Mouse (Mus musculus) liver, postnatal 0 days (tissue): ENCODE results near the gene Gm5475. TPM values are rescaled to one million over a fixed set of nuclear protein-coding genes. Genes with fewer than 3 reads are reported as not detected.

Source experiments
- ATAC-seq: fragments of 200-750 bp; cut with Nextera tagmentation; 2 replicates; pipeline ENCODE4 v1.8.0; 2017; ENCODE audit warnings: mild to moderate bottlenecking, moderate library complexity
- DNase-seq: peaks from one replicate; pipeline ENCODE4 v3.0.0-alpha.2; 2016
- H3K27ac ChIP-seq: fragments of 300-500 bp; sonication (generic); 2 replicates; pipeline ENCODE4 v1.5.1; 2014; ENCODE audit warnings: antibody characterized with exemption, moderate library complexity, mild to moderate bottlenecking, low read depth
- H3K27me3 ChIP-seq: fragments of 300-500 bp; sonication (generic); 2 replicates; pipeline ENCODE4 v1.6.1; 2014; ENCODE audit warnings: low read length, control low read depth, mixed read lengths; ENCODE audit not compliant: insufficient read depth
- H3K36me3 ChIP-seq: fragments of 300-500 bp; sonication (generic); replicated peaks from 2 replicates; pipeline ENCODE4 v1.6.1; 2014; ENCODE audit warnings: mild to moderate bottlenecking, control low read depth, low read length, moderate library complexity, mixed read lengths; ENCODE audit not compliant: insufficient read depth
- H3K4me1 ChIP-seq: fragments of 300-500 bp; sonication (generic); 2 replicates; pipeline ENCODE4 v1.6.1; 2014; ENCODE audit warnings: antibody characterized with exemption, mild to moderate bottlenecking, control low read depth; ENCODE audit not compliant: insufficient read depth
- H3K4me2 ChIP-seq: fragments of 300-500 bp; sonication (generic); 2 replicates; pipeline ENCODE4 v1.6.1; 2014; ENCODE audit warnings: low read depth, mild to moderate bottlenecking, low read length, moderate library complexity, mixed read lengths
- H3K4me3 ChIP-seq: fragments of 300-500 bp; sonication (generic); 2 replicates; pipeline ENCODE4 v1.5.1; 2014; ENCODE audit warnings: low read depth, low read length
- H3K9ac ChIP-seq: fragments of 300-500 bp; sonication (generic); replicated peaks from 2 replicates; pipeline ENCODE4 v1.6.1; 2014; ENCODE audit warnings: mild to moderate bottlenecking, moderate library complexity
- H3K9me3 ChIP-seq: fragments of 300-500 bp; sonication (generic); 2 replicates; pipeline ENCODE4 v1.6.1; 2016; ENCODE audit warnings: mild to moderate bottlenecking, control low read depth, low read length, mixed read lengths
- CTCF ChIP-seq: sonication (generic); IDR thresholded peaks from 2 replicates; pipeline ENCODE4 v1.5.1; 2016; ENCODE audit warnings: antibody characterized with exemption, low read depth
- EP300 ChIP-seq: IDR thresholded peaks from 2 replicates; pipeline ENCODE4 v1.6.1; 2016; ENCODE audit warnings: antibody characterized with exemption, low read depth, mild to moderate bottlenecking
- WGBS: fragments of 180-500 bp; shearing (Covaris S2); extraction: QIAGEN DNeasy Blood & Tissue Kit; methylation state at CpG from one replicate; pipeline ENCODE4 v1.1.7; 2014; ENCODE audit not compliant: insufficient replicate concordance; 5-methylcytosine and 5-hydroxymethylcytosine counted together
- polyA plus RNA-seq: library from polyadenylated mRNA; unstranded; fragments of >200 nt; fragmentation: Nextera tagmentation; extraction: Ambion mirVana; gene quantifications from 2 replicates; pipeline ENCODE4 v1.2.1, GENCODE M21; 2015

The Gm5475 gene
- polyA plus RNA-seq, 1 experiment from 2014 or later: 0.04 TPM

DNA sequence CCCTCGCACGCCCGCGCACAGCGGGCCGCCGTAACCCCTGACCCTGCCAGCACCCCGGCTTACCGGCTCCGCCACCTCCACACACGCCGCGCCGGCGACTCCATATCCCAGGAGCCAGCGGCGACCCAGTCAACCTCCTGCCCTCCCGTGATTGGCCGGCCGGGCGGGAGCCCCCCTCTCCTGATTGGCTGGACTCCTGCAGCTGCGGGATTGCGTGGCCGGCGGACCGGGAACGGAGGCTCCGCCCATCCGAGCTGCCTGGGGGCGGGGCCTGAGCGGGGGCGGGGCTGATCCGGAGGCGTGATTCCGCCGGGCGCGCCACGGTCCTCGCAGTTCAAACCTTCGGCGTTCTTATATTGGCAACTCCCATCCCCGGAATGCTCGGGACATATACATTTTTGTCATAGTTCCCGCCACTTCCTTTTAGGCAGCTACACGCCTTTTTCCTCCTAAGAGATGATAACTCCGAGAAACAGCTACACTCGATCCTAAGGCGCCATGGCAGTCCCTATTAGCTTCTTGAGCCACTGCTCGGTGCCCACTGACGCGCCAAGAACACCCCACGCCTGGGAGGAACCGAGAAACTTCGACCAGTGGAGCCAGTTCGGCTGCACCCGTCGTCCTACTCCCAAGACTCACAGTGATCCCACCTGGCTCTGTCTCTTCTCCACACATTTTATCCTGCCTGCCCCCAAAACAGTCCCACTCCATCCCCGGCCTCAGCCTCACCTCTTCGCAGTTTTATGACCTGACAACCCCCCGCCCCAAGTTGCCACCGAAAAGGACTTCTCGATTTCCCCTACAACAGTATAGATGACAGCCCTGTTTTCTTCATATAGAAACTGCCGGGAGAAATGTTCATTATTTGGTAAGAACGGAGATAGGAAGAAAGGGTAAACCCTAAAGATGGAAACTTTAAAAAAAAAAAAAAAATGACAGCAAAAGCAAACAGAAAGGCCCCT lies 1.2 kb downstream of the Gm5475 start:
- H3K4me3 ChIP-seq: peak overlapping the region; percentile 97
- H3K4me2 ChIP-seq: peak overlapping the region; percentile 97
- DNase-seq (peak; percentile 99), ATAC-seq (peak; percentile 95)
- no peaks in the 10 kb centered on the region for H3K27me3 ChIP-seq
- H3K36me3 ChIP-seq: no peaks in the 10 kb centered on the region
- under 1% methylated on average over 55 of the region's 65 CpGs for WGBS
- TF ChIP-seq CTCF: no peak
- peaks cover 39% of the 10 kb centered on the region for H3K4me1 ChIP-seq
- H3K27ac ChIP-seq: peak overlapping the region; percentile 79
- peak overlapping the region; percentile 96 for H3K9ac ChIP-seq
- H3K9me3 ChIP-seq: no peaks in the 10 kb centered on the region

DNA sequence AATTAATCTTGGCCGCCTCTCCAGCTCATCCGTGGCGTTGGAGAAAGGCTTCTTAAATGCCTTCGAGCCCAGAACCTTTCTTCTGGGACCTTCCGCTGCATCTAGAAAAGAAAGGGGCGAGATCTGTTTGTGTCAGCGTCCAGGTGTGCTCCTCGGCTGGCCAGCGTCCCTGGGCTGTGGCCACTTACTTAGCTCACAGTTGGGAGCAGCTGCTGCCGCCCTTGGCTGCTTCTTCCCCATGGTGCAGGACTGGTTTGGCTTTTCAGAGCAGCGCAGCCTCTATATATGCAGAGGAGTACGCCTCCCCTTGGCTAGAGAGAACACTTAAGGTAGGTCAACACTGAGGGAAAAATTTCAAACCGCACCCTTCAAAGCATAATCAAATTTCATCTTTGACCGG lies 2.0 kb downstream of the Gm5475 start:
- H3K4me3 ChIP-seq: peak overlapping the region; percentile 97
- H3K4me2 ChIP-seq: peak overlapping the region; percentile 97
- H3K9me3 ChIP-seq: no peaks in the 10 kb centered on the region
- peak; percentile 42 for DNase-seq
- no peaks in the 10 kb centered on the region for H3K27me3 ChIP-seq
- H3K27ac ChIP-seq: no peak overlapping the region
- peaks cover 35% of the 10 kb centered on the region for H3K4me1 ChIP-seq
- TF ChIP-seq EP300 (no peak), CTCF (0 out of 2 replicates have a peak, but pooled peaks have one; percentile 31)
- no peak for ATAC-seq
- H3K9ac ChIP-seq: peak overlapping the region; percentile 96; the same call in 1 of the 2 replicates
- WGBS: 3% methylated on average over 14 of the region's 14 CpGs
- no peaks in the 10 kb centered on the region for H3K36me3 ChIP-seq

DNA sequence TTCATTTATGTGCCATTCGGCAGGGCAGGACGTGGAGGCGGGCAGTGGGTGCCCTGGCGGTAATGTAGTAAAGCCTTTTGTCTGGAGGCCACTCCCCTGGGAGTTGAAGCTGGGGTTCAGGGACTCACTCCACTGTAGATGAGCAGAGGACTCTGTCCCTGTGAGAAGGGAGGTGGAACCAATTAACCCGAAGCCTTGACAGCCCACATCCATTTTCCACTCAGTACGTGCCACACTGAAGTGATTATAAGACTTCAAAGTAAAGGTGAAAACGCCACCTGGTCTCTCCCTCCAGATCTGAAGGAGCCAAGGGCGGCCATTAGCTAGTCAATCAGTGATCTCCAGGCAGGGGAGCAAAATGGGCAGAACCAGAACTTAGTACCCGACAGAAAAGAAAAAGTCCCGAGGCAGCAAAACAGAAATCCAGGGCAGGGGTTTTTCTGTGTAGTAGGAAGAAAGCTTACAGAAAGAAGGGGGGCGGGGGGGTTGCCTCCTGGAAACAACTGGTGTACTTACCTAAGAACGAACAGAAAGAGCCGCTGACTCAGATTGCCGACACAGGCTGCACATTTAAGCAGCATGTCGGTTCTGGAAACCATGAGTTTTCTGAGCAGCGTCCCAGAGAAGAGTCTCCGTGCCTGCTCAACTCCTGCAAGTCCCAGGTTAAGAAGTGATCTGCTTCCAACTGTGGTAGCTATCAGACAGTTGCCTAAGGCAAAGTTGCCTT lies 2.6 kb downstream of the Gm5475 start, which contains the start of gene Slc11a2:
Slc11a2 (minus strand) TSS at position 677 of the 727 bp plus-strand sequence.
- Histone ChIP-seq H3K4me3 (peak within 1 kb of the TSS; percentile 97), H3K4me1 (peaks cover 30% of the 10 kb centered on the region), H3K27ac (no peak within 1 kb of the TSS), H3K36me3 (no peaks in the 10 kb centered on the region), H3K9ac (peak within 1 kb of the TSS; percentile 96; the same call in 1 of the 2 replicates), H3K9me3 (no peaks in the 10 kb centered on the region), H3K4me2 (peak within 1 kb of the TSS; percentile 97), H3K27me3 (no peaks in the 10 kb centered on the region)
- no peak for TF ChIP-seq EP300
- no peak for TF ChIP-seq CTCF
- ATAC-seq (no peak), DNase-seq (no peak)
- 29% methylated on average over 17 of the region's 17 CpGs for WGBS

DNA sequence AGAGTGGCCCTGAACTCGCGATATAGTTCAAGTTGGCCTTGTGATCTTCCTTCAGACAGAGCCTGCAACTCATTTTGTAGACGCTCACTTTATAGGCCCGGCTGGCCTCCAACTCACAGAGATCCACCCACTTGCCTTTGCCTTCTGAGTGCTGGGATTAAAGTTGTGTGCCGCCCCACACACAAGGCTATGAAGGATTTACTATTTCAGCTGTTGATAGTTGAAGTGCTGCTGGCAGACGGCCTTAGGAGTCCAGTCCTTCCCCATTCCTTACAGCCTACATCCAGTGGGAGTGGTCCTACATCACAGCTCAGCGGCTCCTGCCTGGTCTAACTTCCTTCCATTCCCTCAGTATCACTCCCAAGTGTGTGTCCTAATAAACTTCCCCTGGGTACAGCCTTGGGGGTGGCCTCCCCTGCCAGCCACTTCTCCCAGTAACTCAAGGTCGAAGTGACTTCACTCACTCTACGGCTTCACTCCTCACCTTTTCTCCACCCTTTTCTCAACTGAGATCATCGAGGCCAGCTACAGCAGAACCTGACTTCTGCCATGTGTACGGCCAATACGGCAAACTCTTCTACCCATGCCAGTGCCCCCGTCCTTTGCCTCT lies 6.5 kb downstream of the Gm5475 start:
- Histone ChIP-seq H3K9me3 (no peaks in the 10 kb centered on the region), H3K36me3 (no peaks in the 10 kb centered on the region), H3K9ac (no peak overlapping the region), H3K4me2 (no peak overlapping the region), H3K4me1 (peaks cover 11% of the 10 kb centered on the region), H3K27ac (no peak overlapping the region), H3K27me3 (no peaks in the 10 kb centered on the region), H3K4me3 (no peak overlapping the region)
- DNase-seq (no peak), ATAC-seq (no peak)
- no peak for TF ChIP-seq CTCF
- TF ChIP-seq EP300: no peak
- WGBS: 79% methylated on average over 13 of the region's 13 CpGs

DNA sequence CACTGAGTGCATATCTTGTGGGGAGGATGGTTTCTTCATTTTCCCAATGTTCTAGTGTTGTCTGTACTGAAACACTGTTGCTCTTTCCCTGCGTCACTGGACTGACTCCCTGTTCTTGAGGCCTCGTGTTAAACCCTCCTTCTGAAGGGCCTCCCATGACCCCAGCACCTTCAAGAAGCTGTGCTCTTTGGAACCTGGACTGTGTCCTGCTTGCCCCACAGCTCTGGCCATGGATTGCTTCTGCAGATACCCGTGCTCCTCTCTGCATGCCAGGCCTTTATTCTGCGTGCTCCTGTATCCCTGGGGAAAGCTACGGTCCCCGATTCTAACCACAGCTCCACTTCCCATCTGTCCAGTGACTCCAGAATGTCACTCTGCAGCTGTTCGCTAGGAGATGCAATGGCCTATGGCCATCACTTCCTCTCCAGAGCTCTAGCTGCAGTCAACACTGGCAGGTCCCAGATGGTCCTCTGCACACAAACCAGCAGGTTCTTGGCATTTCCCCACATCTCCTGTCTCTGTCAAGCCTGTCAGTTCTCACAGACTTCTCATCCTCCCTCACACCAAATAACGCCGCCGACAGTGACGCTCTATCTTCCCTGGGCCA lies 8.1 kb downstream of the Gm5475 start:
- ATAC-seq (no peak), DNase-seq (no peak)
- Histone ChIP-seq H3K4me3 (no peak overlapping the region), H3K4me2 (no peak overlapping the region), H3K4me1 (peaks cover 3% of the 10 kb centered on the region; the same call in 1 of the 2 replicates), H3K27me3 (no peaks in the 10 kb centered on the region), H3K9me3 (no peaks in the 10 kb centered on the region), H3K36me3 (no peaks in the 10 kb centered on the region), H3K27ac (no peak overlapping the region), H3K9ac (no peak overlapping the region)
- 60% methylated on average over 11 of the region's 11 CpGs for WGBS
- no peak for TF ChIP-seq CTCF
- TF ChIP-seq EP300: no peak
